Mouse (Mus musculus) limb, embryonic 11.5 days (tissue): ENCODE measurements around the gene Tgif1. TPM values are rescaled to one million over a fixed set of nuclear protein-coding genes. Genes with fewer than 3 reads are reported as not detected.
A peak's percentile ranks its signal among the peaks of the same experiment; 100 is the strongest.

Experiments used
- ATAC-seq: fragments of 200-750 bp; cut with Nextera tagmentation; 2 replicates; pipeline ENCODE4 v1.8.0; 2017; ENCODE audit warnings: low read depth; ENCODE audit not compliant: insufficient number of reproducible peaks, low FRiP score, low TSS enrichment
- DNase-seq: peaks from one replicate; pipeline ENCODE4 v3.0.0-alpha.2; 2015; ENCODE audit warnings: low spot score
- H3K27ac ChIP-seq: fragments of 300-500 bp; sonication (generic); replicated peaks from 2 replicates; pipeline ENCODE4 v1.5.1; 2014; ENCODE audit warnings: low read depth, mild to moderate bottlenecking, low read length
- H3K27me3 ChIP-seq: fragments of 300-500 bp; sonication (generic); 2 replicates; pipeline ENCODE4 v1.6.1; 2014; ENCODE audit warnings: mild to moderate bottlenecking, low read length, mixed read lengths; ENCODE audit not compliant: control insufficient read depth, insufficient read depth
- H3K36me3 ChIP-seq: fragments of 300-500 bp; sonication (generic); 2 replicates; pipeline ENCODE4 v1.6.1; 2014; ENCODE audit warnings: mild to moderate bottlenecking, low read length, moderate library complexity, mixed read lengths; ENCODE audit not compliant: control insufficient read depth, insufficient read depth
- H3K4me1 ChIP-seq: fragments of 300-500 bp; sonication (generic); 2 replicates; pipeline ENCODE4 v1.6.1; 2014; ENCODE audit warnings: low read length, mixed read lengths; ENCODE audit not compliant: control insufficient read depth, insufficient read depth
- H3K4me2 ChIP-seq: fragments of 300-500 bp; sonication (generic); 2 replicates; pipeline ENCODE4 v1.6.1; 2014; ENCODE audit warnings: low read depth, mild to moderate bottlenecking, moderate library complexity; ENCODE audit not compliant: severe bottlenecking
- H3K4me3 ChIP-seq: fragments of 300-500 bp; sonication (generic); 2 replicates; pipeline ENCODE4 v1.5.1; 2014; ENCODE audit warnings: low read depth, low read length
- H3K9ac ChIP-seq: fragments of 300-500 bp; sonication (generic); 2 replicates; pipeline ENCODE4 v1.6.1; 2014; ENCODE audit warnings: mild to moderate bottlenecking, low read length
- H3K9me3 ChIP-seq: fragments of 300-500 bp; sonication (generic); 2 replicates; pipeline ENCODE4 v1.6.1; 2016; ENCODE audit warnings: low read length; ENCODE audit not compliant: control insufficient read depth
- WGBS: fragments of 180-500 bp; shearing (Covaris S2); extraction: QIAGEN DNeasy Blood & Tissue Kit; methylation state at CpG from one replicate; pipeline ENCODE4 v1.1.7; 2014; 5-methylcytosine and 5-hydroxymethylcytosine counted together
- polyA plus RNA-seq: library from polyadenylated mRNA; unstranded; fragments of >200 nt; fragmentation: Nextera tagmentation; extraction: Ambion mirVana; gene quantifications from 2 replicates; pipeline ENCODE4 v1.2.1, GENCODE M21; 2014

Gene Tgif1
- polyA plus RNA-seq, 1 experiment from 2014 or later, result 106 TPM

DNA sequence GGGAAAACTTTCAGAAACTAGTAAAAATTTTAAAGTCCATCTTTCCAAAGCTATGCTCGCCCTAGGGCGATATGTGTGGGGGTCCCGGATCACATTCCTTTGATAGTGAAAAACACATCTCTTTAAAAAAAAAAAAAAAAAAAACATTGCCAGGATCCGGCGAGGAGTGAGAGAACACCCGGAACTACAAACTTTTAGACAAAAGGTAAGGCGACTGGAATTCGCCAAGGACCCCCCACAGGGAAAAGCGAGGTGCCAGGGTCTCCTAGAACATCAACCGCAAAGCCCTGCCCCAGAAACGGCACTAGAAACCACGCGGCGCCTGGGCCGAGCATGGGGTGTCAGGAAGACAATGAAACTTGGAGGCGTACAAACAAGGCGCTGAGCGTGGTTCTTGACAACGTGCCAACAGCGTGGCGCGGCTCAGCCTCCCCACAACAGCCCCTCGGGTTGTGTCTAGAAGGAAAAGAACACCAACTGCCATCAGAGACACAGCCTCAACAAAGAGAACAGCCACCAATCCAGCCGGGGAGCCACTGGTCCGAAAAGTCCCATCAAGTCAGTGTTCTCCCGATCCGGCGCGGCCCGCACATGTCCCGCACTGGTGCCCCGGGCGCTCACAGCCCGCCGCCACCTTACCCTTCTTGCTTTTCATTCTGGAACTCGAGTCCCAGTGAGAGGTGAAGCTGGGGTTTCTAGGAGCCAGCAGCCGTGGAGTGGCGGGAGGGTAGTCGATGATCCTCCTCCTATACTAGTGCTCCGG is 2.9 kb downstream of the Tgif1 start:
- peak overlapping the region; percentile 61 for H3K4me3 ChIP-seq
- WGBS, result under 1% methylated on average over 40 of the region's 40 CpGs
- peak; percentile 6 for ATAC-seq
- H3K27me3 ChIP-seq, result no peaks in the 10 kb centered on the region
- H3K9me3 ChIP-seq, result no peaks in the 10 kb centered on the region
- H3K4me1 ChIP-seq, result peaks cover 7% of the 10 kb centered on the region; the same call in 1 of the 2 replicates
- H3K9ac ChIP-seq, result peak overlapping the region; percentile 86
- peak overlapping the region; percentile 94 for H3K4me2 ChIP-seq
- H3K27ac ChIP-seq, result peak overlapping the region; percentile 99
- no peaks in the 10 kb centered on the region for H3K36me3 ChIP-seq
- DNase-seq, result peak; percentile 79

DNA sequence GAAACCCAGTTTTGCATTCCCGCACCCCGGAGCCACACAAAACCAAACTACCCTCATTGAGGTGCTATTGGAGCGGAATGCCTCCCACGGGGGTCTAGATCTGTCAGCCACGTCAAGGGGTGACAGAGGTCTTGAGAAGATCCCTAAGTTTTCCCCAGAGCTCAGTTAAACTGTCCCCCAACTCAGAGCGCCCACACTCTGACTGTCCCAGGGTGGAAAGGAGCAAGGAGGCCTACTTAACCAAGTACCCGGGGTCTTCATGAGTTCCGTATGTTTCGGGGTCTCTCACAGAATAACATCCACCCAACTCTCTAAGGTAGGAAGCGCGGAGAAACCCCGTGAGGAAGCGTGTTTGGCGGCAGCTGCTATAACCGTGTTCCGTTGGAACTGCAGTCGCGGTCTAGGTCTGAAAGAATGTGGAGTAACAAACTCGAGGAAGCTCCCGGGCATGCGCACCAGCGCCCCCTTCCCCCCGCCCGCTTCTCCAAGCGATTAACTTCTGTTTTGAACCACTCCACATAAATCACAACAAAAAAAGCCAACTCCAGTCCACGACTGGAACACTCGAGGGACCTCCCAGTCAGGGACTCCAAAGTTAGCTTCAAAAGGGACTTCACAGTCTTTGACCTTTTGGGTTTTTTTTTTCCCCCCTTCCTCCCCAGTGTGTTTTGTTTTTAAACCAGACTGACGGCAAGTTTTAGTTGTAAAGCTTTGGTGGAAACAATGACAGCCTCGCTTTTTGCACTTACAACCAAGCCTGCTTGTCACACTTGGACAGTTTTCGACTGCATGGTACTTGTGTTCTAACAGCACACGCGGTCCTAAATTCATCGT is 3.7 kb downstream of the Tgif1 start:
- Histone ChIP-seq H3K36me3 (peaks cover 3% of the 10 kb centered on the region; the same call in 1 of the 2 replicates), H3K9me3 (no peaks in the 10 kb centered on the region), H3K9ac (peak overlapping the region; percentile 86), H3K4me1 (peaks cover 7% of the 10 kb centered on the region; the same call in 1 of the 2 replicates), H3K4me3 (peak overlapping the region; percentile 61), H3K27ac (peak overlapping the region; percentile 99), H3K27me3 (no peaks in the 10 kb centered on the region), H3K4me2 (peak overlapping the region; percentile 94)
- ATAC-seq (no peak; the same call in 1 of the 2 replicates), DNase-seq (peak; percentile 94)
- under 1% methylated on average over 33 of the region's 33 CpGs for WGBS

DNA sequence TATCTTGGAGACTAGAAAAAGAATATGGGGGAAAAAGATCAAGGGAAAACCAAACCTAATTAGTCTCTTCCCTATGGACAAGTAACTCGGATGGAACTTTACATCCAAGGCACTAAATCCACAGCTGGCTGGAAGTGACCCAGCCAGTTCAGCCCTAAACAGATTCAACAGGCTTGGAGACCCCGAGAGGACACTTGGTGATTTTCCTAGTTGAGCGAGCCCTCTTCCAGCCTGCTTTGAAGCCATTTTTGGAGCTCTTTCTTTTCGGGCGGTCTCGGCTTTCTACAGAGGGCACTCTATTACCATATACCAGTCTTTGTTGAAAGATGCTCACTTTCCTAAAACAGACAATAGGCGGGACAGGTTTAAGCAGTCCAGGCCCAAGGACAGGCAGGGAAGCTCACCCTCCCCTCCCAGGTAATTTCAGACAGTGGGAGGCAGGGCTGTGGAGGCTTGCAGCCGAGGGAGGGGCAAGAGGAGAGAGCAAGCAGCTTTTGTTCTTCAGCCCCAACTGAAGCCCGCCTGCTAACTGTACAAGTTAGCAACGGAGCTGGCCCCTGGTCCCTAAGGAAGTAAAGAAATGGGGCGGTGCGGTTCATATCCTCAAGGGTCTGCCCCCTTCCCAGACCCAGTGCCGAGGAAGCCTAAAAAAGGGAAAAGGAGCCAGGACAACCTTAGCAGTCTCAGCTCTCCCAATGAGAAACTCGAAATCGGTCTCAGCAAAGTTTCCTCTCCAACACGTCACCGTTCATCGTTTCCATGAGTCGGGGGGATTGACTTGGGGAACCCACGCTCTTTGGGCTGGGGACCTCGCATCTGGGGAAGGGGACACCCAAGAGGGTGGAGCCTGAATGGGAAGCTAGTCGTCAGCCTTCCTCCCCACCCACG is 4.6 kb downstream of the Tgif1 start:
- H3K27me3 ChIP-seq, result no peaks in the 10 kb centered on the region
- DNase-seq, result peak; percentile 76

DNA sequence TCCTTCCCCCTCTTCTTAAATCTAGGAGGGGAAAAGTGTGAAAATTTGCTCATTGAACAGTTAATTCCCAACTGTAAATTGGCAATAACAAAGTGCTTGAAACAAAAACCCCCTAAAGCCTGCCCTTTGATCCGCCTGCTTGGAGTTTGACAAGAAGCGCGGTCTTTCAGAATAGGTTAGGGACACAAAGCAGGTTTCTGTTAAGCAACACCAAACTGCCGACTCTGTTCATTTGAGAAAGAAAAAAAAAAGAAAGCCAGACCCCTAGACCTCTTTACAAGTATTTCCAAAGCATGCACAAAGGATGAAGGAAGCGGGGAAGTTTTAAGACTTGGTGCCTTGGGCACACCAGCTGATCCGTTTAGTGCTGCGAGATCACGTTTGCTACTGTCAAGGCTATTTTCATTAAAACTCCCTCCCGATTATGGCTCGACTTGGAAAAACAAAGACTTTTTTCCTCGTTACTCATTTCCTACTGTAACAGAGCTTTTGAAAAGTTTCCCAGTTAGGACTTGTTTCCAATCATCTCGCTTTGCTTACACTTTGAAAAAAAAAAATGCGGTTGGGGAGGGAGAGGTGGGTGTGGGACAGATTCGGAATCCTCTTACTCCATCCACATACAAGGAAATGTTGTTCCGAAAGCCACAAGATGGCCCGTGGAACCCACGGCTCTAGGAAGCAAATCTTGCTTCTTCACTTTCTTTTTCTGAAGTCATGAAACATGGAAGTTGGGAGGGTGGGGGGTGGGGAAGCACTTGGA is 5.4 kb downstream of the Tgif1 start:
- no peak for ATAC-seq
- Histone ChIP-seq H3K9ac (peak overlapping the region; percentile 86), H3K9me3 (no peaks in the 10 kb centered on the region), H3K4me2 (peak overlapping the region; percentile 94), H3K36me3 (peaks cover 6% of the 10 kb centered on the region), H3K27me3 (no peaks in the 10 kb centered on the region), H3K27ac (peak overlapping the region; percentile 99), H3K4me1 (0 out of 2 replicates have a peak, but pooled peaks cover 8% of the 10 kb centered on the region), H3K4me3 (peak overlapping the region; percentile 61)
- under 1% methylated on average over 17 of the region's 17 CpGs for WGBS
- peak; percentile 62 for DNase-seq

More for the DNA sequence above, 4.6 kb downstream of the Tgif1 start:
- Histone ChIP-seq H3K36me3 (peaks cover 3% of the 10 kb centered on the region; the same call in 1 of the 2 replicates), H3K4me3 (peak overlapping the region; percentile 61), H3K4me1 (0 out of 2 replicates have a peak, but pooled peaks cover 4% of the 10 kb centered on the region), H3K9ac (peak overlapping the region; percentile 86), H3K27ac (peak overlapping the region; percentile 99), H3K9me3 (no peaks in the 10 kb centered on the region), H3K4me2 (peak overlapping the region; percentile 94)
- ATAC-seq, result peak; percentile 14
- under 1% methylated on average over 23 of the region's 23 CpGs for WGBS

DNA sequence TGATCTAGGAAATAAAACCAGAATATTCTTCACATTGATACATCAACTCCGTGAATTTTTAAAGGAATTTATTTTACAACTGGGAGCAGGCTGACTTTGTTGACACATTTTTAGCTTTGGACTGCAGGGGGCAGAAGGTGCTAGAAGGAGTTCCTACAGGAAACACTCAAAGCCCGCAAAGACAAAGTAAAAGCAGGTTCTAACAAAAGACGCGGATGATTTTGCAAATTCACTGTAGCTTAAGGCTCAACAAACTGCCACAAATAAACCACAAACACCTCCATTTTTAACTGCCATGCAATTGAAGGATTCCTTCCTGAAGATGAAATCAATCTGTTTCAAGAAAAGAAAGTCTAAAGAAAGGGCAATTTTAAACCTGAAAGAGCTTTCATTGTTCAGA is 6.3 kb downstream of the Tgif1 start:
- ATAC-seq (no peak), DNase-seq (peak; percentile 63)
- H3K4me3 ChIP-seq, result peak overlapping the region; percentile 9
- H3K27me3 ChIP-seq, result no peaks in the 10 kb centered on the region
- H3K4me2 ChIP-seq, result peak overlapping the region; percentile 34; the same call in 1 of the 2 replicates
- H3K9me3 ChIP-seq, result no peaks in the 10 kb centered on the region
- peaks cover 7% of the 10 kb centered on the region for H3K36me3 ChIP-seq
- 0 out of 2 replicates have a peak, but pooled peaks cover 8% of the 10 kb centered on the region for H3K4me1 ChIP-seq
- H3K9ac ChIP-seq, result no peak overlapping the region
- 3% methylated on average over 4 of the region's 4 CpGs for WGBS
- H3K27ac ChIP-seq, result no peak overlapping the region

DNA sequence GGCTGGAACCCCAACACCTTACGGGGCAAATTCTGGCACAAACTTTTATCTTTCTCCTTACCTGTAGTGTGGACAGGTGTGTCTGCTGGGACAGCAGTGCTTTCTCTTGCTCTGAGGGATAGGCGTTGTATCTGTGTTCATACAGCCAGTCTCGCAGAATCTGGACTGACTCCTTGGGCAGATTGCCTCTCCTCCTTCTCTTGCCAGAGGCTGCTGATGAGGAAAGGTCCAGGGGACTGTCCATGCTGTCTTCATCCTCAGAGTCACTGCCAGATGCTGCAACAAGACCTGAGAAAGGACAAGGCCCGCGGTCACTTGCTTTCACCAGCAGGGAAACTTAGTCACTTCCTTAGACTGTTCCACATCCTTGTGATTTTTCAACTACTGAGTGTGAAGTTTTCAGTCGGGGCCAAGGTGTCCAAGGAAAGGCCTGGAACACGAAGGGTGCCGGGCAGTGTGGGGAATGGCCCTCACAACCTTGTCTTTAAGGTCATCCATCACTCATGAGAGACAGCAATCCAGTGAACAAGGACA is 7.2 kb downstream of the Tgif1 start:
- Histone ChIP-seq H3K4me3 (no peak overlapping the region), H3K36me3 (peaks cover 7% of the 10 kb centered on the region), H3K4me2 (no peak overlapping the region), H3K9ac (no peak overlapping the region), H3K27ac (no peak overlapping the region), H3K9me3 (no peaks in the 10 kb centered on the region), H3K27me3 (no peaks in the 10 kb centered on the region), H3K4me1 (0 out of 2 replicates have a peak, but pooled peaks cover 8% of the 10 kb centered on the region)
- no peak for DNase-seq
- ATAC-seq, result no peak
- 69% methylated on average over 8 of the region's 8 CpGs for WGBS

DNA sequence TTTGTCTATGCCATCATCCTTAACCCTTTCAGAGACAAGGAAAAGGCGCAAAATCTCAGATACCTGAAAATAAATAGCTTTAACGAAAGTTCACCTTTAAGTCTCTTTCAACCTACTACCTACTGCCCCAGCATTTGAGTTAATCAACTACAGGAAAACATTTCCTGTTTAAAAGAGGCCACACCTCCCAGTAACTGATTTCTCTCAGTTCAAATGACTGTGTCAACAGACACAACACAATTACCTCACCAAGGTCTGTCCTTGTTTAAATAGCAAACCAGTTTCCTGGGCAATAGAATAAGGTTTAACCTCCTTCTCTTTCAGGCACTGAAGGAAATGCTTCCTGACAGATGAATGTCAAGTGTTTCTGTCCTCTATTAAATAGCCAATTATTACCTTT is 7.8 kb downstream of the Tgif1 start:
- no peak overlapping the region for H3K9ac ChIP-seq
- H3K27me3 ChIP-seq, result no peaks in the 10 kb centered on the region
- no peaks in the 10 kb centered on the region for H3K9me3 ChIP-seq
- H3K27ac ChIP-seq, result no peak overlapping the region
- 85% methylated on average over 2 of the region's 2 CpGs for WGBS
- 0 out of 2 replicates have a peak, but pooled peaks cover 8% of the 10 kb centered on the region for H3K4me1 ChIP-seq
- H3K4me2 ChIP-seq, result no peak overlapping the region
- DNase-seq, result no peak
- ATAC-seq, result no peak
- no peak overlapping the region for H3K4me3 ChIP-seq
- peaks cover 8% of the 10 kb centered on the region for H3K36me3 ChIP-seq
